Mouse (Mus musculus) heart, embryonic 12.5 days (tissue): ENCODE data around the gene Cyp19a1. TPM values are rescaled to one million over a fixed set of nuclear protein-coding genes. Genes with fewer than 3 reads are reported as not detected.

ENCODE experiments used
- ATAC-seq: fragments of 200-750 bp; cut with Nextera tagmentation; 2 replicates; pipeline ENCODE4 v1.8.0; 2017; ENCODE audit warnings: moderate TSS enrichment, moderate library complexity; ENCODE audit not compliant: insufficient number of reproducible peaks, low FRiP score
- H3K27ac ChIP-seq: fragments of 300-500 bp; sonication (generic); 2 replicates; pipeline ENCODE4 v1.5.1; 2016; ENCODE audit warnings: mild to moderate bottlenecking, moderate library complexity; ENCODE audit not compliant: poor library complexity, severe bottlenecking
- H3K27me3 ChIP-seq: fragments of 300-500 bp; sonication (generic); replicated peaks from 2 replicates; pipeline ENCODE4 v1.6.1; 2016; ENCODE audit warnings: mild to moderate bottlenecking, moderate library complexity
- H3K36me3 ChIP-seq: fragments of 300-500 bp; sonication (generic); 2 replicates; pipeline ENCODE4 v1.6.1; 2016; ENCODE audit warnings: mild to moderate bottlenecking, moderate library complexity
- H3K4me1 ChIP-seq: fragments of 300-500 bp; sonication (generic); replicated peaks from 2 replicates; pipeline ENCODE4 v1.6.1; 2016; ENCODE audit warnings: mild to moderate bottlenecking
- H3K4me2 ChIP-seq: fragments of 300-500 bp; sonication (generic); 2 replicates; pipeline ENCODE4 v1.6.1; 2016; ENCODE audit warnings: mild to moderate bottlenecking, moderate library complexity
- H3K4me3 ChIP-seq: fragments of 300-500 bp; sonication (generic); 2 replicates; pipeline ENCODE4 v1.5.1; 2016; ENCODE audit warnings: mild to moderate bottlenecking
- H3K9ac ChIP-seq: fragments of 300-500 bp; sonication (generic); 2 replicates; pipeline ENCODE4 v1.6.1; 2016; ENCODE audit warnings: mild to moderate bottlenecking, moderate library complexity
- H3K9me3 ChIP-seq: fragments of 300-500 bp; sonication (generic); replicated peaks from 2 replicates; pipeline ENCODE4 v1.6.1; 2016; ENCODE audit warnings: mild to moderate bottlenecking, moderate library complexity
- WGBS: fragments of 180-500 bp; shearing (Covaris S2); methylation state at CpG from one replicate; pipeline ENCODE4 v1.1.7; 2016; 5-methylcytosine and 5-hydroxymethylcytosine counted together
- polyA plus RNA-seq: library from polyadenylated mRNA; unstranded; fragments of >200 nt; fragmentation: Nextera tagmentation; extraction: Ambion mirVana; gene quantifications from 2 replicates; pipeline ENCODE4 v1.2.1, GENCODE M21; 2016

The Cyp19a1 gene
- polyA plus RNA-seq, 1 experiment from 2014 or later = not detected

- H3K9ac ChIP-seq = no peak overlapping the region
- H3K4me1 ChIP-seq = no peaks in the 10 kb centered on the region
- H3K9me3 ChIP-seq = no peaks in the 10 kb centered on the region
- H3K36me3 ChIP-seq = no peaks in the 10 kb centered on the region
- ATAC-seq = no peak
- WGBS = 70% methylated on average over 17 of the region's 17 CpGs
- peaks cover 6% of the 10 kb centered on the region; the same call in 1 of the 2 replicates for H3K27me3 ChIP-seq
- H3K27ac ChIP-seq = no peak overlapping the region
- no peak overlapping the region for H3K4me2 ChIP-seq
- no peak overlapping the region for H3K4me3 ChIP-seq
Observed at GRCm38 (mm10) chr9:54180216-54180615, 87.7 kb downstream of the Cyp19a1 start.

DNA sequence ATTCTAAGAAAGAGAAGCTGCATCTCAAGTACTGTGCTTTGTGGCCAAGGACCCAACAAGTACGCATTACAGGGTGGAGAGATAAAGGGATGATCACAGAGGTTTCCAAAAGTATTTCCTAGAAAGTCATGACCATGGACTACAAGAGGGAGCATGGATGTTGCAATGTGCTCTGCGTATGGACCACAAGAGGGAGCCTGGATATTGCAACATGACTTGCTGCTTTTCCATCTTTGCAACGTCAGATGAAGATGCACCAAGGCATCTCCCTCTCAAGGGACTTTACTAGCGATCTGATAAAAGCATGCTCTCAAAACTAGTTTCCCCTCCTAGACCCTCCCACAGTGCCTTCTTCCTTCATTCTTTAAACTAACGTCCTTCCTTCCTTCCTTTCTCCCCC, 98.4 kb downstream of the Cyp19a1 start:
- Histone ChIP-seq H3K4me2 (no peak overlapping the region), H3K36me3 (no peaks in the 10 kb centered on the region), H3K4me1 (no peaks in the 10 kb centered on the region), H3K9me3 (no peaks in the 10 kb centered on the region), H3K4me3 (no peak overlapping the region), H3K27me3 (no peaks in the 10 kb centered on the region), H3K27ac (no peak overlapping the region), H3K9ac (no peak overlapping the region)
- 52% methylated on average over 5 of the region's 5 CpGs for WGBS
- ATAC-seq = no peak

DNA sequence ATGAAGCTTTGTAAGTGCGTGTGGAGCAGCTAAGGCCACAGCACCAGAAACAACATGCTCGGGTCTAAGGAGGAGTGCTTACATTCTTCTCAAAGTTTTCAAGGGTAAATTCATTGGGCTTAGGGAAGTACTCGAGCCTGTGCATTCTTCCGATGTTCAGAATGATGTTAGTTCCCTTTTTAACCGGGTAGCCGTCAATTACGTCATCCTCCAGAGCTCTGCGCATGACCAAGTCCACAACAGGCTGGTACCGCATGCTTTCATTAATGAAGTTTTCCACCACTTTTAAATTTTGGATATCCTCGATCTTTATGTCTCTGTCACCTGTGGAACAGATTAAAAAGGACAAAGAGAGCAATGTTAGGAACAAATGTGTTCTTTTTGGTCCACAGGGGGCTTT, 99.5 kb downstream of the Cyp19a1 start:
- no peaks in the 10 kb centered on the region for H3K27me3 ChIP-seq
- H3K36me3 ChIP-seq = no peaks in the 10 kb centered on the region
- no peak overlapping the region for H3K4me3 ChIP-seq
- 77% methylated on average over 10 of the region's 10 CpGs for WGBS
- H3K4me2 ChIP-seq = no peak overlapping the region
- no peaks in the 10 kb centered on the region for H3K4me1 ChIP-seq
- H3K9me3 ChIP-seq = no peaks in the 10 kb centered on the region
- no peak overlapping the region for H3K9ac ChIP-seq
- H3K27ac ChIP-seq = no peak overlapping the region
- ATAC-seq = no peak

- H3K9ac ChIP-seq = no peak overlapping the region
- no peaks in the 10 kb centered on the region for H3K4me1 ChIP-seq
- H3K4me3 ChIP-seq = no peak overlapping the region
- WGBS = 66% methylated on average over 5 of the region's 5 CpGs
- H3K27me3 ChIP-seq = no peaks in the 10 kb centered on the region
- H3K27ac ChIP-seq = no peak overlapping the region
- H3K4me2 ChIP-seq = no peak overlapping the region
- ATAC-seq = no peak
- peaks cover 8% of the 10 kb centered on the region for H3K9me3 ChIP-seq
- no peaks in the 10 kb centered on the region for H3K36me3 ChIP-seq
Observed at GRCm38 (mm10) chr9:54163117-54163516, 104.8 kb downstream of the Cyp19a1 start.

DNA sequence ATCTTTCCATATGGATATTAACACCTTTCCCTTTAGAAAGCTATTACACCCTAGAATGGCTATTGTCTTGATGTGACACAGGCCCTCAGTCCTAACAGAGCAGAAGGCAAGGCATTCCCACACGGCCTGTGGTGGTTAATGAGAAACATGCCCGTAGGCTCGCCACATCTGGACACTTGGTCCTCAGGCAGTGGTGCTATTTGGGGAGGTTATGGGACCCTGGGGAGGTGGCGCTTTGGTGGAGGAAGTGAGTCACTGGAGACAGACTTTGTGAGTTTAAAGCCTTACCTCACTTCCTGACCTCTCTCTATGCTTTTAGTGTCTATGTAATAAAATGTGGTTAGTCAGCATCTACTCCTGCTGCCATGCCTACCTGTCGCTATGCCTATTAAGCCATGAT, 114.2 kb downstream of the Cyp19a1 start:
- Histone ChIP-seq H3K27me3 (no peaks in the 10 kb centered on the region), H3K9ac (no peak overlapping the region), H3K36me3 (no peaks in the 10 kb centered on the region), H3K4me1 (no peaks in the 10 kb centered on the region), H3K4me2 (no peak overlapping the region), H3K9me3 (no peaks in the 10 kb centered on the region), H3K27ac (no peak overlapping the region), H3K4me3 (no peak overlapping the region)
- 69% methylated on average over 5 of the region's 5 CpGs for WGBS
- ATAC-seq = no peak

- no peak for ATAC-seq
- H3K4me1 ChIP-seq = no peaks in the 10 kb centered on the region
- no peak overlapping the region for H3K4me2 ChIP-seq
- no peaks in the 10 kb centered on the region for H3K36me3 ChIP-seq
- H3K27ac ChIP-seq = no peak overlapping the region
- H3K4me3 ChIP-seq = no peak overlapping the region
- WGBS = 73% methylated on average over 1 of the region's 1 CpGs
- no peaks in the 10 kb centered on the region for H3K27me3 ChIP-seq
- no peak overlapping the region for H3K9ac ChIP-seq
- H3K9me3 ChIP-seq = no peaks in the 10 kb centered on the region
Observed at GRCm38 (mm10) chr9:54139191-54139590, 128.7 kb downstream of the Cyp19a1 start.

Other genes with a start within 250 kb of the Cyp19a1 start
- 0.13 TPM in 1 of 2 replicates, not detected in the other for gene Tnfaip8l3, start 199.7 kb downstream of the Cyp19a1 start, polyA plus RNA-seq
- not detected in 2 replicates for gene Gldn, start 18.4 kb upstream of the Cyp19a1 start, polyA plus RNA-seq
- 7.7 TPM in 2 replicates for gene Dmxl2, start 233.5 kb upstream of the Cyp19a1 start, polyA plus RNA-seq